Mouse (Mus musculus) granulocyte monocyte progenitor cell, adult 5-6 weeks (primary cell): ENCODE results near the gene Ntsr1. TPM values are rescaled to one million over a fixed set of nuclear protein-coding genes. Genes with fewer than 3 reads are reported as not detected.

Experiments
- ATAC-seq: replicated peaks from 2 replicates; pipeline ENCODE4 v1.8.0; 2016; ENCODE audit warnings: mild to moderate bottlenecking, moderate TSS enrichment, inconsistent platforms; ENCODE audit not compliant: poor library complexity, severe bottlenecking
- total RNA-seq, 2 experiments: library from RNA; stranded (forward) in 1 of 2; stranded (reverse) in 1 of 2; fragments of 200-712, 200-1000 nt in 1 of 2; fragments of >200 nt in 1 of 2; fragmentation: Nextera tagmentation in 1 of 2; gene quantifications; 2 replicates each; pipeline ENCODE4 v1.2.3; 2014 to 2017

Gene Ntsr1
- total RNA-seq, 2 experiments from 2014 or later = not detected

GRCm38 (mm10) chr2:180501217-180501967, 1.6 kb downstream of the Ntsr1 start:
- ATAC-seq = no peak

GRCm38 (mm10) chr2:180506281-180506680, 6.5 kb downstream of the Ntsr1 start:
- no peak for ATAC-seq

DNA sequence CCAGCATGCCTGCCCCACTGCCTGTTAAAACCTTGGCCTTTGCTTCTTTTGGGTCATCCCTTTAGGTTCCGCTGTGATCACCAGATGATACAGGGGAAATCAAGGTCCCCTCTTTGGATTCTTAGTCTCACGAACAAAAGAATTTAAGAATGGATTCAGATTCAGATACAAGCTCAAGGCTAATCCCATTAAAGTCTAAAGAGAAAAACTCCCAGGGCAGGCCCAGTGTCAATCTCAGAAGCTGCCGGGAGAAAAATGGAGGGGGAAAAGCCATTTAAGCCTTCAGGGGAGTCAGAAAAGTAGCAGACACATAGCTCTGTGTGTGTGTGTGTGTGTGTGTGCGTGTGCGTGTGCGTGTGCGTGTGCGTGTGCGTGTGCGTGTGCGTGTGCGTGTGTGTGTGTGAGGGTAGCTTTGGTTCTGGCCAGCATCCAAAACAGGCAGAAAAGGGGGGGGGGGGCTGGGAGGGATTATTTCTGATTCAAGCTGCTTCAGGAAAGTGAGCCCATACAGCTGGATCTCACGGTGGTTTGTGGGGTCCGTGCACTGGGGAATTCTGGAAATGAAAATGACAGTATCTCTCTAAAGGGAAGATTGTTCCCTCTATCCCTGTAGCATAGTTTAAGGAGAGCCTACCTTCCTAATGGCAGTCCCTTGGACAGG, 8.8 kb downstream of the Ntsr1 start:
- no peak for ATAC-seq

DNA sequence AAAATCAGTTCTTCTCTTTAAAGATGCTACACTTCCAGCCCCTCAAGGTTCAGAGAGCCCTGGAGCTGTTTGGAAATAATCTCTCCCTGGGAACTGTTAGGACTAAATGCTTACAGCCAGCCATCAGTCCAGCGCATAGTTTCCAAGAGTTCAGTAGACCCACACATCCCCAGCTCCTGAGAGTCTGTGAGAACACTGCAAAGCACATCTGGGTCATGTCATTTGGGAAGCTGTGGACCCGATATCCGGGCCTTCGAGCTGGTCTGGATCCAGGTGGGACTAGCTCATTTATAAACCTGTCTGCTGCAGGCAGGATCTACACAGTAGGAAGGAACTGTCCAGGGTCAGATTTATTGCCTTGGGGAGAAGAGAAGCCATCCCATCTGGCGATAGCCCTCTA, 11.1 kb downstream of the Ntsr1 start:
- no peak for ATAC-seq

- ATAC-seq = no peak
Measured at GRCm38 (mm10) chr2:180511875-180512661, 12.3 kb downstream of the Ntsr1 start.

- ATAC-seq = no peak
Measured at GRCm38 (mm10) chr2:180513019-180513418, 13.2 kb downstream of the Ntsr1 start.

DNA sequence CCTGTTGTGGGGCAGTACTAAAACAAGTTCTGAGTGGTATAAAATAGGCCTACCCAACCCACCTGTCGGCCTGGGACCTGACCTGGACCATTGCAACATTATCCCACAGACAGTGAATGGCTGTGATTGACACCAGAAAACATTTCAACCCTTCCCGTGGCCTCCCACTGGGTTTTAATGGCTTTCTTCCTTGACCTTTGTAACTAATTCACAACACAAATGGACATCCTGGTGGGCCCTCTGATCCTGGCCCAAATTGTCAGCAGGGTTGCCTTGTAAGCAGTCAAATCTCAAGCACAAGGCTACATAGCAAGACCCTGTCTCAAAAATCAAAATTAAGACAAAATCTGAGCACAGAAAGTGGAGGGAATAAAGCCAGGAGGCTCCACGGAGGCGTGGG, 14.1 kb downstream of the Ntsr1 start:
- no peak for ATAC-seq

DNA sequence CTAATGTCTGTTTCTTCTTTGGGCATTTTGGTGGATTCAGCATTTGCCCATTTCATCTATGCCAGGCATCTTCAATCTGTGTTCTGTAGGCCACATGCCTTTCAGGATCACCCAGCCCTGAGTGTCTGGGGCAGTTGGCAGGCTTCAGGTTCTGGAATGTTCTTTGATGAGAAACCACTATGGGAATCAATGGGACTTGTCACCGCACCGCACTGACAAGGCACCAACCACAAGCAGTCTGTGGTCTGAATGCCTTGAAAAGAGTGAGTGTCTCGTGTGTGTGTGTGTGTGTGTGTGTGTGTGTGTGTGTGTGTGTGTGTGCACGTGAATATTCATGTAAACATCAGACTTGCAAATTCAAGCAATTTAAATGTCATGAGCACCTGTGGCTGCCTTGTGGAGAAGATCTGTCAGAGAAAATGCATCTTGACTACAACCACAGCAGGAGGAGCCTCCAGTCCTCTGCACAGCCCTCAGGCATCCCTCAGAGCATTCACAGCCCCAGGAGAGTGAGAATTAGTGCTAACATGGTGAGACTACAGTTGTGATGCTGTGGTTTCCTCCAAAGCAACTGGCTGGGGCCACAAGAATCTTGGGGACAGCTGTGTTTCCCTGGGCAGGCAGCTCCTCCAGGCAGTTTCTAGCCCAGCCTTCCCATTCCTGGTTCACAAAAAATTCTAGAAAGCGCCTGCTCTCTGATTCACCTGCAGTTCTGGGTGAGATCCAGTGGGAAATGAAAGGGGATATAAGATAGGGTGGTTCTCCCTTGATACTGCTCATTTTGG, 21.9 kb downstream of the Ntsr1 start:
- no peak for ATAC-seq

- ATAC-seq = peak; percentile 22; the same call in 1 of the 2 replicates
Measured at GRCm38 (mm10) chr2:180522825-180523224, 23.0 kb downstream of the Ntsr1 start.

GRCm38 (mm10) chr2:180527447-180527846, 27.7 kb downstream of the Ntsr1 start:
- no peak for ATAC-seq

DNA sequence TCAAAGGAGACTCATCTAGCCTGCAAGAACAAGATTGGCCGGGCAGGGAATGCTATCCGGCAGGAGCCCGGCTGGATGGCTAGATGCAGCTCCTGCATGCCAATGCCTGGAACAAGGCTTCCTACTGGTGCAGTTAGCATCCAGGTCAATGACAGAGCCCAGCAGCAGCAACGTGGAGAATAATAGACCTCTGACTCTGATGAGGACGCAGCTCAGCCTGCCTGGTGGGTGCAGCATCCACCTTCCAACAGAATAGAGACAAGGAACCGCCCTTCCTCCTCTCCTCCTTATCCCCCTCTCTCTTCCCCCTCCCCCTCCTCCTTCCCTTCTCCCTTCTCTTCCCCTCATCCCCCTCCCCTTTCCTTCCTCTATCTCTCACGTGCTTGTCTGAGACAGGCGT, 28.1 kb downstream of the Ntsr1 start:
- ATAC-seq = no peak

DNA sequence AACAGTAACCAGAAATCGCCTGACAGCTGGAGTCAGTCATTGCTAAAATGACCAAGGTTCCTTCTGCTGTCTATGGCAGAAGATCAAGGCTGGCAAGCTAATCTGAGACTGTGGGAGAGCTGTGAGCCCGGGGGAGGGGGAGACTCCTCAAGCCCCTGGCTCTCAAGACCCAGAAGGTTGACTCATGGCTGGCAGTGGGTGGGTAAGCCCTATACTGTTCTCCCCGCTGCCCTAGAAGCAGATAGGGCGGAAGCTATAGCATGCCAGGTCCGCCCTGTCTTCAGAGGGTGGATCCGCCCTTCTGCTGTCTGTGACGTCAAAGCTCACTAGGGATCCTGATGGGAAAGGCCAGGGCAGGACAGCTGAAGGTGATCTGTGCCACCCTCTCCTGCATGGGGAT, 30.4 kb downstream of the Ntsr1 start:
- ATAC-seq = no peak

DNA sequence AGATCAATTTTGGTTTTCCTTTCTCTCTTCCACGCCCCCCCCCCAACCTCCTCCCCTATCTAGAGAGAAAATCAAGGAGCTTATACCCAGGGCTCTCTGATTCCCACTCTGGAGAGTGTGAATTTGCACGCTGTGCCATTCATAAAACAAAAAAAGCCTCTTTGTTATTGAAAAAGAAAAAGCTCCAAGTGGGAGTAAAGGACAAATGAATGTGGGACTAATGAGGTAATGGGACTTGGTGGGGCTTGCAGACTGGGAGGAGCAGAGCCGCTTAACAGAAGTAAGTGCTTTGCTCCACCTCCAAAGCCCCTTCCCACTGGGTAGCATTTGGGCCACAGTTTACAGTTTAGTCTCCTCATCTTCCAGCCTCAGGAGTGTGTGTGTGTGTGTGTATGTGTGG, 30.8 kb downstream of the Ntsr1 start:
- no peak for ATAC-seq

DNA sequence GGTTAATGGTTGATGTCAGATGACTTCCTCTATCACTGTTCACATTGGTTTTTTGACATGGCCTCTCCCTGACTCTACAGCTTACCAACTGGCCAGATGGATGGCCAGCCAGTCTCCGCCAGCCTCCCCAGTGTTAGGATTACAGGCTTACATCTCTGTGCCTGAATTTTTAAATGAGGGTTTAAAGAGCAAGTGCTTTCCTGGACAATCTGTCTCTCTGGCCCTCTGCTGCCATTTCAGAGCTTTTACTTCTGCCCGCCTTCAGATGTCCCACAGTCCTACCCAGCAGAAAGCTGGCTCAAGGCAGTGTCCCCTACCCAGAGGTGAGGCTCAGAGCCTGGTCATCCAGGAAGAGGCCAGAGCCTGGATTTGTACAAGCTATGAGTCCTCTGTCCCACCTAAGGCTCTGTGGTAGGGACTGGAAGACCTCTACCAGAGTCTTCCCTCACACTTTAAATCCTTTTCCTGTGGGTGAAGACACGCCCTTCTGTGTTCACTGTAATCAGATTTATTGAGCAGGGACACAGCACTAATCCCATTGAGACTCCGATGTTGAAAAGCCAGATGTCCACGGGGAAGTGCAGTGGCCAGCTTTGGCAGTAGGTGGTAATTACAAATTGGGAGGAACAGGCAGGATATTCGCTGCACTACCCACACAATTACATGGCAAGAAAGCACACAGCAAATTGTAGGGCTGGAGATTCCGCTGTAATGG, 32.1 kb downstream of the Ntsr1 start:
- no peak for ATAC-seq

- ATAC-seq = no peak
Measured at GRCm38 (mm10) chr2:180532386-180532995, 32.7 kb downstream of the Ntsr1 start.

- ATAC-seq = peak; percentile 72
Measured at GRCm38 (mm10) chr2:180533237-180533636, 33.5 kb downstream of the Ntsr1 start.

DNA sequence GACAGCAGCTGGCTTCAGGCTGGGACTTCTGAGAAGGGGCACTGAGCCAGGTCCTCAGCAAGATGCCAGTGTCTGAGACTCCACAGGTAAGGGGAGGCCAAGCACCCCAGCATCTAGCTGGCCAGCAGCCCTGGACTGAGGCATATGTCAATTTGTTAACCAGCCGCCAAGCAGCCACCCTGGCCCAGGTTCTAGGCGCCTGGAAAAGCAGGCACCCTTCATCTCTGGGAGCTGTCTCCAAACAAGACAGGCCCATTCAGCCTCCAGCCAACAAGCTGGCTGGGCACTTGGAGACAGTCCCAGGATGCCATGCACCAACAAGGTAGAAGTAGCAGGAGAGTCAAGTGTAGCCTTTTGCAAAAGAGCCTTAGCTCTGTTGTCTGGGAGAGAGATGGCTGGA, 43.9 kb downstream of the Ntsr1 start:
- no peak for ATAC-seq

GRCm38 (mm10) chr2:180545046-180545445, 45.3 kb downstream of the Ntsr1 start:
- peak; percentile 42; the same call in 1 of the 2 replicates for ATAC-seq

DNA sequence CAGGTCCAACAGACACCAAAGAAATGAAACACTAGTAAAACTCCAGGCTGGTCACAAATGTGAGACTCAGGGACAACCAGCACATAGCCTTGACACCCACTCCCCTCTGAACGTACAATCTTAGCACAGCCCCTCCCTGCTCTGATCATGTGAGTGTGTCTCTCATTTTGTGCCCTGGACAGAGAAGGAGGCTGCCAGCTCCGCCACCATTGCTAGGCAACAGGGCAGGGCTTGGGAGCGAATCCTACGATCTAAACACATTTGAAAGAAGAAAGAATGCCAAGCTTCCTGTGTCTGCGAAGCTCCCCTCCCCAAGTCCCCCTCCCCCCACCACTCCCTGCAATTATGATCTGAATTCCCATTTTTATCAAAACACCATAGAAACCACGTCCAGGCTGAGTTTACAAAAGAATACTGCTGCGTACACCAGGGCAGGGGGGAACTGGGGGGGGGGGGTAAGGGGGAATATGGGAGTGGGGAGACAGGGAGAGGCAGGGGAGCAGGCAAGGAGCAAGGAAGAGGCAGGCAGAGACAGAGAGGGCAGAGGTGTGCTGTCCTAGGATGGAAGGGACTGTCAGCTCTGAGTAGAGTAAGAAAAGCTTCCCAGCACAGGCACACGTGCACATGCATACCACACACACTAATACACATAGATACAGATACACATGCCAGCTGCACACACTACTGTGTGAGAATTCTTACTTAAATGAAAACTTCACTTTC, 47.8 kb downstream of the Ntsr1 start:
- ATAC-seq = no peak
